Mouse (Mus musculus) stomach, embryonic 14.5 days (tissue): ENCODE measurements around the gene Csnk2b. TPM values are rescaled to one million over a fixed set of nuclear protein-coding genes. Genes with fewer than 3 reads are reported as not detected.

Source experiments
- ATAC-seq: fragments of 200-750 bp; cut with Nextera tagmentation; 2 replicates; pipeline ENCODE4 v1.8.0; 2017; ENCODE audit warnings: low read depth, moderate TSS enrichment; ENCODE audit not compliant: insufficient number of reproducible peaks, insufficient read depth, low FRiP score
- H3K27ac ChIP-seq: fragments of 300-500 bp; sonication (generic); 2 replicates; pipeline ENCODE4 v1.5.1; 2014; ENCODE audit warnings: mild to moderate bottlenecking, low read length, moderate library complexity, mixed read lengths
- H3K27me3 ChIP-seq: fragments of 300-500 bp; sonication (generic); 2 replicates; pipeline ENCODE4 v1.6.1; 2014; ENCODE audit warnings: low read length, control low read depth, mixed read lengths; ENCODE audit not compliant: control insufficient read depth, insufficient read depth
- H3K36me3 ChIP-seq: fragments of 300-500 bp; sonication (generic); 2 replicates; pipeline ENCODE4 v1.6.1; 2014; ENCODE audit warnings: mild to moderate bottlenecking, control low read depth, low read length, moderate library complexity, mixed read lengths; ENCODE audit not compliant: control insufficient read depth, insufficient read depth
- H3K4me1 ChIP-seq: fragments of 300-500 bp; sonication (generic); 2 replicates; pipeline ENCODE4 v1.6.1; 2014; ENCODE audit warnings: low read length, control low read depth, mixed read lengths; ENCODE audit not compliant: control insufficient read depth, insufficient read depth
- H3K4me2 ChIP-seq: fragments of 300-500 bp; sonication (generic); replicated peaks from 2 replicates; pipeline ENCODE4 v1.6.1; 2014; ENCODE audit warnings: low read depth, low read length, control low read depth
- H3K4me3 ChIP-seq: fragments of 300-500 bp; sonication (generic); 2 replicates; pipeline ENCODE4 v1.5.1; 2014; ENCODE audit warnings: low read depth, low read length, control low read depth
- H3K9ac ChIP-seq: fragments of 300-500 bp; sonication (generic); replicated peaks from 2 replicates; pipeline ENCODE4 v1.6.1; 2014; ENCODE audit warnings: low read depth, mild to moderate bottlenecking, control low read depth, low read length, moderate library complexity, mixed read lengths
- H3K9me3 ChIP-seq: fragments of 300-500 bp; sonication (generic); 2 replicates; pipeline ENCODE4 v1.6.1; 2016; ENCODE audit warnings: low read depth, low read length, control low read depth; ENCODE audit not compliant: control insufficient read depth
- WGBS: fragments of 180-500 bp; shearing (Covaris S2); extraction: QIAGEN DNeasy Blood & Tissue Kit; methylation state at CpG from one replicate; pipeline ENCODE4 v1.1.7; 2014; 5-methylcytosine and 5-hydroxymethylcytosine counted together
- polyA plus RNA-seq: library from polyadenylated mRNA; unstranded; fragments of >200 nt; fragmentation: Nextera tagmentation; extraction: Ambion mirVana; gene quantifications from 2 replicates; pipeline ENCODE4 v1.2.1, GENCODE M21; 2014

Gene Csnk2b
- polyA plus RNA-seq, 1 experiment from 2014 or later = 269 TPM

- Histone ChIP-seq H3K27me3 (no peaks in the 10 kb centered on the region), H3K4me2 (no peak overlapping the region), H3K27ac (no peak overlapping the region), H3K4me1 (0 out of 2 replicates have a peak, but pooled peaks cover 6% of the 10 kb centered on the region), H3K4me3 (no peak overlapping the region), H3K36me3 (no peaks in the 10 kb centered on the region), H3K9ac (no peak overlapping the region), H3K9me3 (no peaks in the 10 kb centered on the region)
- WGBS = 71% methylated on average over 9 of the region's 9 CpGs
- no peak for ATAC-seq
These were observed 50.4 kb downstream of the Csnk2b start for GRCm38 (mm10) chr17:35071454-35071853.

- H3K36me3 ChIP-seq = no peaks in the 10 kb centered on the region
- WGBS = 46% methylated on average over 6 of the region's 6 CpGs
- ATAC-seq = peak; percentile 66; the same call in 1 of the 2 replicates
- H3K4me3 ChIP-seq = no peak overlapping the region
- no peak overlapping the region for H3K4me2 ChIP-seq
- no peak overlapping the region for H3K9ac ChIP-seq
- no peaks in the 10 kb centered on the region for H3K27me3 ChIP-seq
- no peaks in the 10 kb centered on the region for H3K9me3 ChIP-seq
- H3K27ac ChIP-seq = no peak overlapping the region
- H3K4me1 ChIP-seq = peaks cover 7% of the 10 kb centered on the region
These were observed 51.2 kb downstream of the Csnk2b start for GRCm38 (mm10) chr17:35070556-35071229.

- Histone ChIP-seq H3K9ac (no peak overlapping the region), H3K9me3 (no peaks in the 10 kb centered on the region), H3K4me3 (no peak overlapping the region), H3K27me3 (no peaks in the 10 kb centered on the region), H3K4me1 (peaks cover 18% of the 10 kb centered on the region), H3K4me2 (no peak overlapping the region), H3K27ac (no peak overlapping the region), H3K36me3 (no peaks in the 10 kb centered on the region)
- ATAC-seq = no peak
- WGBS = 70% methylated on average over 17 of the region's 17 CpGs
These were observed 53.5 kb downstream of the Csnk2b start for GRCm38 (mm10) chr17:35068213-35068914.

Other genes starting within 250 kb of the Csnk2b start
- gene Zbtb12, start 242.6 kb downstream of the Csnk2b start, polyA plus RNA-seq = 0.87 and 1.2 TPM in 2 replicates
- not detected in 2 replicates for gene Gm20547, start 240.0 kb downstream of the Csnk2b start, polyA plus RNA-seq
- gene C2, start 223.8 kb downstream of the Csnk2b start, polyA plus RNA-seq = 2.8 TPM in 2 replicates
- gene Ehmt2, start 223.6 kb downstream of the Csnk2b start, polyA plus RNA-seq = 69.4 and 79.4 TPM in 2 replicates
- gene Slc44a4, start 207.6 kb downstream of the Csnk2b start, polyA plus RNA-seq = 5.3 and 6.4 TPM in 2 replicates
- gene Neu1, start 190.8 kb downstream of the Csnk2b start, polyA plus RNA-seq = 15.1 and 16.2 TPM in 2 replicates
- gene Hspa1b, start 162.8 kb downstream of the Csnk2b start, polyA plus RNA-seq = 0.54 and 0.84 TPM in 2 replicates
- gene Gm20481, start 152.1 kb downstream of the Csnk2b start, polyA plus RNA-seq = 0.66 TPM in 1 of 2 replicates, not detected in the other
- gene Hspa1a, start 149.9 kb downstream of the Csnk2b start, polyA plus RNA-seq = 4.9 and 6.0 TPM in 2 replicates
- 0.73 and 0.75 TPM in 2 replicates for gene Hspa1l, start 149.3 kb downstream of the Csnk2b start, polyA plus RNA-seq
- gene Lsm2, start 140.2 kb downstream of the Csnk2b start, polyA plus RNA-seq = 177 and 205 TPM in 2 replicates
- 84.0 and 92.3 TPM in 2 replicates for gene Vars, start 121.1 kb downstream of the Csnk2b start, polyA plus RNA-seq
- 0.18 and 0.22 TPM in 2 replicates for gene Vwa7, start 105.5 kb downstream of the Csnk2b start, polyA plus RNA-seq
- gene Sapcd1, start 94.0 kb downstream of the Csnk2b start, polyA plus RNA-seq = 16.3 and 21.3 TPM in 2 replicates
- gene Msh5, start 75.3 kb downstream of the Csnk2b start, polyA plus RNA-seq = 3.6 and 3.8 TPM in 2 replicates
- gene Clic1, start 72.1 kb downstream of the Csnk2b start, polyA plus RNA-seq = 83.0 and 88.5 TPM in 2 replicates
- gene Ddah2, start 63.0 kb downstream of the Csnk2b start, polyA plus RNA-seq = 292 and 322 TPM in 2 replicates
- 0.30 and 0.63 TPM in 2 replicates for gene Ly6g6c, start 56.7 kb downstream of the Csnk2b start, polyA plus RNA-seq
- gene Mpig6b, start 55.9 kb downstream of the Csnk2b start, polyA plus RNA-seq = 0.97 and 1.3 TPM in 2 replicates
- 7.8 and 9.7 TPM in 2 replicates for gene Ly6g6e, start 45.2 kb downstream of the Csnk2b start, polyA plus RNA-seq
- 1.5 and 2.1 TPM in 2 replicates for gene Ly6g6d, start 44.0 kb downstream of the Csnk2b start, polyA plus RNA-seq
- 0.29 TPM in 1 of 2 replicates, not detected in the other for gene Ly6g6f, start 36.4 kb downstream of the Csnk2b start, polyA plus RNA-seq
- gene Abhd16a, start 32.8 kb downstream of the Csnk2b start, polyA plus RNA-seq = 77.1 and 81.4 TPM in 2 replicates
- gene Ly6g5c, start 13.8 kb downstream of the Csnk2b start, polyA plus RNA-seq = not detected in 2 replicates
- 0.49 and 0.81 TPM in 2 replicates for gene Ly6g5b, start 6.6 kb downstream of the Csnk2b start, polyA plus RNA-seq
- 20.3 and 21.9 TPM in 2 replicates for gene Gpank1, start 598 bp downstream of the Csnk2b start, polyA plus RNA-seq
- 10.1 and 13.3 TPM in 2 replicates for gene D17H6S53E, start 4.3 kb upstream of the Csnk2b start, polyA plus RNA-seq
- gene Apom, start 10.0 kb upstream of the Csnk2b start, polyA plus RNA-seq = 0.75 and 0.77 TPM in 2 replicates
- 86.5 and 89.0 TPM in 2 replicates for gene Bag6, start 13.1 kb upstream of the Csnk2b start, polyA plus RNA-seq
- gene Prrc2a, start 42.8 kb upstream of the Csnk2b start, polyA plus RNA-seq = 209 and 222 TPM in 2 replicates
- gene Aif1, start 54.0 kb upstream of the Csnk2b start, polyA plus RNA-seq = 16.4 and 19.6 TPM in 2 replicates
- 18.5 and 21.1 TPM in 2 replicates for gene Lst1, start 66.4 kb upstream of the Csnk2b start, polyA plus RNA-seq
- 1.4 and 1.8 TPM in 2 replicates for gene Ltb, start 72.4 kb upstream of the Csnk2b start, polyA plus RNA-seq
- 0.20 and 0.34 TPM in 2 replicates for gene Tnf, start 80.0 kb upstream of the Csnk2b start, polyA plus RNA-seq
- gene Lta, start 83.3 kb upstream of the Csnk2b start, polyA plus RNA-seq = 0.42 and 0.59 TPM in 2 replicates
- gene Gm16181, start 98.8 kb upstream of the Csnk2b start, polyA plus RNA-seq = not detected in 2 replicates
- gene Atp6v1g2, start 111.6 kb upstream of the Csnk2b start, polyA plus RNA-seq = 8.1 and 8.5 TPM in 2 replicates
- 3.5 and 3.8 TPM in 2 replicates for gene Nfkbil1, start 113.7 kb upstream of the Csnk2b start, polyA plus RNA-seq
- gene Ddx39b, start 119.7 kb upstream of the Csnk2b start, polyA plus RNA-seq = 467 and 480 TPM in 2 replicates
- 77.6 and 83.3 TPM in 2 replicates for gene H2-D1, start 140.7 kb upstream of the Csnk2b start, polyA plus RNA-seq
- gene H2-Q1, start 198.4 kb upstream of the Csnk2b start, polyA plus RNA-seq = 0.49 and 0.60 TPM in 2 replicates
- 2.3 and 3.1 TPM in 2 replicates for gene H2-Q2, start 220.2 kb upstream of the Csnk2b start, polyA plus RNA-seq